In genomic region chr11:77330529-77330928, GRCm38 (mm10) we compare ENCODE assay signal across 18 mouse cellular contexts.
"Had no signal": no experiment of that assay in that cellular context is flagged by ENCODE, and none has a peak within 500 bp of the region (broad histone marks: within the 10 kb centered on the region; RNA-seq: fewer than 3 reads in every experiment).

No protein-coding gene starts in this region.

- H3K27ac ChIP-seq: kidney, postnatal 0 days; layer of hippocampus, adult 2 months; limb, embryonic 10.5 days; limb, embryonic 13.5 days; liver, embryonic 12.5 days; liver, embryonic 15.5 days had no signal

- H3K4me3 ChIP-seq: layer of hippocampus, adult 2 months; limb, embryonic 10.5 days; limb, embryonic 13.5 days; liver, embryonic 12.5 days; liver, embryonic 15.5 days had no signal

- DNase-seq: kidney, adult 2 months; kidney, postnatal 25 days; layer of hippocampus, adult 9-11 months; liver; lung, adult 2 months; lung, postnatal 14 days; lung, postnatal 4 days; midbrain, embryonic 14.5 days; retina, postnatal 1 day; right cerebral cortex, postnatal 25 days; thymus, adult 18-20 months; thymus, postnatal 36 days had no signal
